Mouse (Mus musculus) C2C12 (cell line): ENCODE measurements at regions not wholly inside any gene's neighbourhood (a gene's known extent, or its start where the extent isn't known, plus 50 kb on each side); places are given as distances from the start of the nearest gene placed in this dataset.

Experiments used
- H3K27me3 ChIP-seq: one replicate; pipeline ENCODE4 v1.6.1; 2011; ENCODE audit not compliant: control insufficient read depth, insufficient read depth, insufficient read length
- H3K36me3 ChIP-seq: one replicate; pipeline ENCODE4 v1.6.1; 2011; ENCODE audit not compliant: control insufficient read depth, insufficient read depth
- H3K4me3 ChIP-seq: one replicate; pipeline ENCODE4 v1.5.1; 2011; ENCODE audit warnings: mild to moderate bottlenecking, control low read depth; ENCODE audit not compliant: poor library complexity, insufficient read depth, severe bottlenecking
- H3K79me2 ChIP-seq: one replicate; pipeline ENCODE4 v1.6.1; 2011; ENCODE audit not compliant: control insufficient read depth, insufficient read depth
- H3K79me3 ChIP-seq: one replicate; pipeline ENCODE4 v1.6.1; 2011; ENCODE audit warnings: low read depth, control low read depth
- H3ac ChIP-seq: one replicate; pipeline ENCODE3; 2011; ENCODE audit warnings: low read depth; ENCODE audit not compliant: control insufficient read depth, insufficient read length
- CEBPB ChIP-seq: IDR thresholded peaks from one replicate; pipeline ENCODE4 v1.6.1; 2011; ENCODE audit warnings: low read depth, mild to moderate bottlenecking, control low read depth, moderate library complexity
- CTCF ChIP-seq: IDR thresholded peaks from one replicate; pipeline ENCODE4 v1.5.1; 2011; ENCODE audit not compliant: control insufficient read depth, insufficient read depth, insufficient read length
- FOSL1 ChIP-seq: IDR thresholded peaks from one replicate; pipeline ENCODE4 v1.8.0; 2011; ENCODE audit warnings: mild to moderate bottlenecking, low read length; ENCODE audit not compliant: poor library complexity, insufficient read depth, severe bottlenecking
- MAX ChIP-seq: IDR thresholded peaks from one replicate; pipeline ENCODE4 v1.6.1; 2011; ENCODE audit warnings: mild to moderate bottlenecking, control low read depth
- MYOD1 ChIP-seq: IDR thresholded peaks from one replicate; pipeline ENCODE4 v1.6.1; 2011; ENCODE audit warnings: low read depth; ENCODE audit not compliant: control insufficient read depth, insufficient read length
- MYOG ChIP-seq: IDR thresholded peaks from one replicate; pipeline ENCODE4 v1.6.1; 2011; ENCODE audit not compliant: control insufficient read depth, insufficient read length; ENCODE audit errors: extremely low read depth
- USF1 ChIP-seq: IDR thresholded peaks from one replicate; pipeline ENCODE4 v1.6.1; 2011; ENCODE audit warnings: low read depth, mild to moderate bottlenecking, control low read depth, moderate library complexity

DNA sequence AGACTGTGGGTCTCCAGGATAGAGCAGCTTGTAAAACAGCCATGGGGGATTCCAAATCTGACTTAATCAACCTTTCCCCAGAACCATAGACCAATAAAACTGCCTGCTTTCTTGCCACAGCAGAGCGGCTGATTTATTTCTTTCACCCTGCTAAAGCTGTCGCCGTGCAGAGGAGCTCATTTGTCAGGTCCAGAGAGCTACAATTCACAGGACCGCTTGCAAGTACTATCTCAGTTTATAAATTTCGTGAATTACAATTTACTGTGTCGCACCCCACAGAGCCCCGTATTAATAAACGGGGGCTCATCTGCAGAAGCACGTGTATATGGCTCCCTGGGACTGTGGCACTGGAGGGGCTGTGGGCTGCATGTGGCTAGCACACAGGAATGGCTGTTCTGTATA, 185.4 kb upstream of the Bmper start:
- Histone ChIP-seq H3K79me3 (no peaks in the 10 kb centered on the region), H3K36me3 (no peaks in the 10 kb centered on the region), H3K27me3 (no peaks in the 10 kb centered on the region), H3K4me3 (no peak overlapping the region), H3ac (no peak overlapping the region), H3K79me2 (no peaks in the 10 kb centered on the region)
- TF ChIP-seq MAX: no peak
- no peak for TF ChIP-seq MYOG
- TF ChIP-seq CTCF: no peak
- TF ChIP-seq CEBPB: no peak
- TF ChIP-seq MYOD1: no peak
- TF ChIP-seq USF1: no peak
- no peak for TF ChIP-seq FOSL1

- H3ac ChIP-seq: no peak overlapping the region
- no peaks in the 10 kb centered on the region for H3K79me3 ChIP-seq
- H3K79me2 ChIP-seq: no peaks in the 10 kb centered on the region
- no peaks in the 10 kb centered on the region for H3K27me3 ChIP-seq
- H3K36me3 ChIP-seq: no peaks in the 10 kb centered on the region
- no peak for TF ChIP-seq MYOD1
- TF ChIP-seq USF1: no peak
- H3K4me3 ChIP-seq: no peak overlapping the region
Observed at GRCm38 (mm10) chr9:23039588-23039987, 183.3 kb upstream of the Bmper start.

DNA sequence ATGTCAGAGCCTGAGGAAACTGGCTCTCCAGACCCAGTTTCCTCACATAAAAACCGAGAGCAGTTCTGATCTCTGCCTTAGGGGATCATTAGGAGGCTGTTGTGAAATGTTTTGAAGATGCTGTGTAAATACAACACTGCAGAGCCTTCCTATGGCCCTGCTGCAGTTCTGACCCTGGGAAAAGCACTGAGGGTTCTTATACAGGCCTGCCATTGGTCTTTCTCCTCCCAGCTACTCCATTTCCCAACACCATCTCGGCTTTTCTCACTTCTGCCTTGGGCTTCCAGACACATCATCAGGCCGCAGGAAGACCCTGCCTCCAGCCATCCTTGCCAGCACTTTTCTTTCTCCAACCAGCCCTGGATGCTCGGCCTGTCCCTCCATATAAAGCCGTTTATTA, 181.9 kb upstream of the Bmper start:
- no peak for TF ChIP-seq MAX
- TF ChIP-seq CTCF: no peak
- TF ChIP-seq FOSL1: no peak
- TF ChIP-seq MYOG: no peak
- TF ChIP-seq MYOD1: no peak
- no peak for TF ChIP-seq CEBPB
- no peak for TF ChIP-seq USF1
- no peaks in the 10 kb centered on the region for H3K79me3 ChIP-seq

DNA sequence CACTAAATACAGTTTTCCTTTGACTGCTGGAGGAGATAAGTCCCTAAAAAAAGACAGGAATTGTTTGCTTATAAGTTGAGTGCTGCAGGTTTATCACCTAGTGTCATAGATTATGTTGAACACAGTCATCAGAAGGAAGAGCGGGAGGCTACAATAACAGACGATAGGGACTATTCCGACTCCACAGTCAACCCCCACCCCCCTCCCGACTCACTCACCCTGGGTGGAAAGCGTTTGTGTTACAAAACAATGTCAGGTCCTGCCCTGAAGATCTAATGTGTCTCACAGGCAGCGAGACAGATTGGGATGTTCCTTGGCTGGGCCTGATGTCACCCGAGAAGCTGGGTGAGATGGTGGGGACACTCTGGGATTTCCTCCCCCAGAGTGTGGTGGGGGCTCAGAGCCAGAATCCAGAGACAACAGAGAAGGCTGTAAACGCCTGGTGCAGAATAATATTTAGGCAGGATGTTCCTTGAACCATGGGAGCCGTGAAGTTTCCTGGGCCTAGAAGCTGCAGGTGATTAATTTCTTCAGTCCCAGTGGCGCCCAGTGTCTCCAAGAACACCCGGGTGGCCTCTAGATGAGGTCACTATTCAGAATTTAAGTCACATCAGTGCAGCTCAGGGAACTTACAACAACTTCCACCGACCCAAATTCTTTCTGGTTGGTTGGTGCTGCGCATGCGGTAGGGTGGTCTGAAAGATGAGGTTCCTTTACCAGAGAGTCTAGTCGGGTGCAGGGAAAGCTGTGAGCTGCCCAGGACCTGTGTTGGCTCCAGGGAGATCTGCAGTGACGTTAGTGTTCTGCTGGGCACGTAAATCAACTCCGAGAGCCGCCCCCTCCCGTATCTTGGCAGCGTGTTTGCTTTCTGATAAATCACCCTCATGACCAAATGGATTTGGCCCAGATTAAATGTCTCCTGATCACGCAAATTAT, 181.1 kb upstream of the Bmper start:
- Histone ChIP-seq H3K4me3 (no peak overlapping the region), H3K36me3 (no peaks in the 10 kb centered on the region), H3K79me2 (no peaks in the 10 kb centered on the region), H3K27me3 (no peaks in the 10 kb centered on the region), H3K79me3 (no peaks in the 10 kb centered on the region), H3ac (no peak overlapping the region)
- TF ChIP-seq USF1 (no peak), MYOG (no peak), CTCF (no peak), CEBPB (no peak), FOSL1 (no peak), MAX (no peak), MYOD1 (no peak)

More for the DNA sequence above, 181.9 kb upstream of the Bmper start:
- H3K27me3 ChIP-seq: no peaks in the 10 kb centered on the region
- H3K79me2 ChIP-seq: no peaks in the 10 kb centered on the region
- no peaks in the 10 kb centered on the region for H3K36me3 ChIP-seq
- no peak overlapping the region for H3K4me3 ChIP-seq
- H3ac ChIP-seq: no peak overlapping the region

DNA sequence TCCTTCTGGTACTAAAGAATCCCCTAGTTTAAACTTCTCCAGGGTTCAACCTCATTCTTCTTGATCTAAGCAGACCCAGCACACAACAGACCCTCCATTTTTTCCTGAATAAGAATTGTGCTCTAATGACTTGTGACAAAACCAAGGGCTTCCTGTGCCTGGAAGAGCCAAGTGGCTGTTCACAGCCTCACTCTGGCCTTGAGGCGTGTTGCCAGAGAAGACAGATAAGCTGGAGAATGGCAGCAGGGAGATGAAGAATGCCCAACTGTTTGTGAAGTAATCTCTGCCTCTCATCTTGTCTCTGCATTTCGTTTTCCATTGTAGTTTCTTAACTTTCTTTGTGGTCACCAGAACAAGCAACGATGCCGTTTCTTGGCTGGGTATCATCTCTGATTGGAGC, 179.9 kb upstream of the Bmper start:
- no peak overlapping the region for H3ac ChIP-seq
- no peaks in the 10 kb centered on the region for H3K79me3 ChIP-seq
- no peak overlapping the region for H3K4me3 ChIP-seq
- H3K27me3 ChIP-seq: no peaks in the 10 kb centered on the region
- no peaks in the 10 kb centered on the region for H3K79me2 ChIP-seq
- H3K36me3 ChIP-seq: no peaks in the 10 kb centered on the region
- no peak for TF ChIP-seq CEBPB
- TF ChIP-seq MYOD1: no peak
- TF ChIP-seq MAX: no peak
- no peak for TF ChIP-seq MYOG
- TF ChIP-seq FOSL1: no peak
- TF ChIP-seq USF1: no peak
- no peak for TF ChIP-seq CTCF

- Histone ChIP-seq H3K36me3 (no peaks in the 10 kb centered on the region), H3K79me2 (no peaks in the 10 kb centered on the region), H3K4me3 (no peak overlapping the region), H3ac (no peak overlapping the region), H3K79me3 (no peaks in the 10 kb centered on the region), H3K27me3 (no peaks in the 10 kb centered on the region)
- TF ChIP-seq CTCF (no peak), MYOD1 (no peak), USF1 (no peak), FOSL1 (no peak), MAX (no peak), MYOG (no peak), CEBPB (no peak)
Observed at GRCm38 (mm10) chr9:23045486-23045885, 177.4 kb upstream of the Bmper start.
